Mouse (Mus musculus): ENCODE measurements around the gene Naa20. TPM values are rescaled to one million over a fixed set of nuclear protein-coding genes. Genes with fewer than 3 reads are reported as not detected.

The Naa20 gene
- polyA plus RNA-seq, 1 experiment = 7.9 TPM

- Histone ChIP-seq H3K27ac (ENCODE audit: insufficient read depth, low read length) (no peak overlapping the region), H3K4me3 (ENCODE audit: extremely low read depth, insufficient read depth, insufficient read length) (no peak overlapping the region), H3K27me3 (ENCODE audit: control insufficient read depth, insufficient read depth, low read length) (no peaks in the 10 kb centered on the region), H3K4me1 (ENCODE audit: control insufficient read depth, insufficient read depth, insufficient read length) (no peaks in the 10 kb centered on the region), H3K36me3 (ENCODE audit: control insufficient read depth, insufficient read depth, low read length) (no peaks in the 10 kb centered on the region)
- 83% methylated on average over 10 of the region's 10 CpGs for WGBS
- TF ChIP-seq CTCF (IDR thresholded peaks at IDR 0.05; ENCODE audit: extremely low read depth, insufficient read depth, insufficient read length, insufficient replicate concordance) = no peak
- no peak for TF ChIP-seq POLR2A (IDR thresholded peaks at IDR 0.05; ENCODE audit: low read depth, low read length)
- no peak for DNase-seq (ENCODE audit: low read depth in 1 of 2, low spot score in 2 of 2)
Measured at GRCm38 (mm10) chr2:145862206-145862817, 39.6 kb upstream of the Naa20 start.

GRCm38 (mm10) chr2:145865344-145865743 is 36.6 kb upstream of the Naa20 start:
- Histone ChIP-seq H3K27ac (ENCODE audit: insufficient read depth, low read length) (no peak overlapping the region), H3K36me3 (ENCODE audit: control insufficient read depth, insufficient read depth, low read length) (no peaks in the 10 kb centered on the region), H3K27me3 (ENCODE audit: control insufficient read depth, insufficient read depth, low read length) (no peaks in the 10 kb centered on the region), H3K4me3 (ENCODE audit: extremely low read depth, insufficient read depth, insufficient read length) (no peak overlapping the region), H3K4me1 (ENCODE audit: control insufficient read depth, insufficient read depth, insufficient read length) (no peaks in the 10 kb centered on the region)
- 85% methylated on average over 3 of the region's 3 CpGs for WGBS
- TF ChIP-seq POLR2A (IDR thresholded peaks at IDR 0.05; ENCODE audit: low read depth, low read length) (no peak), CTCF (IDR thresholded peaks at IDR 0.05; ENCODE audit: extremely low read depth, insufficient read depth, insufficient read length, insufficient replicate concordance) (no peak)
- DNase-seq (ENCODE audit: low read depth in 1 of 2, low spot score in 2 of 2) = no peak

GRCm38 (mm10) chr2:145866238-145866637 is 35.7 kb upstream of the Naa20 start:
- Histone ChIP-seq H3K27me3 (ENCODE audit: control insufficient read depth, insufficient read depth, low read length) (no peaks in the 10 kb centered on the region), H3K4me1 (ENCODE audit: control insufficient read depth, insufficient read depth, insufficient read length) (no peaks in the 10 kb centered on the region), H3K4me3 (ENCODE audit: extremely low read depth, insufficient read depth, insufficient read length) (no peak overlapping the region), H3K36me3 (ENCODE audit: control insufficient read depth, insufficient read depth, low read length) (no peaks in the 10 kb centered on the region), H3K27ac (ENCODE audit: insufficient read depth, low read length) (no peak overlapping the region)
- TF ChIP-seq POLR2A (IDR thresholded peaks at IDR 0.05; ENCODE audit: low read depth, low read length) = no peak
- DNase-seq (ENCODE audit: low read depth in 1 of 2, low spot score in 2 of 2) = no peak
- WGBS = 92% methylated on average over 3 of the region's 3 CpGs

GRCm38 (mm10) chr2:145866695-145867449 is 35.0 kb upstream of the Naa20 start:
- Histone ChIP-seq H3K36me3 (ENCODE audit: control insufficient read depth, insufficient read depth, low read length) (no peaks in the 10 kb centered on the region), H3K27me3 (ENCODE audit: control insufficient read depth, insufficient read depth, low read length) (no peaks in the 10 kb centered on the region), H3K4me3 (ENCODE audit: extremely low read depth, insufficient read depth, insufficient read length) (no peak overlapping the region), H3K4me1 (ENCODE audit: control insufficient read depth, insufficient read depth, insufficient read length) (no peaks in the 10 kb centered on the region), H3K27ac (ENCODE audit: insufficient read depth, low read length) (no peak overlapping the region)
- no peak for DNase-seq (ENCODE audit: low read depth in 1 of 2, low spot score in 2 of 2)
- TF ChIP-seq POLR2A (IDR thresholded peaks at IDR 0.05; ENCODE audit: low read depth, low read length) = no peak
- no peak for TF ChIP-seq CTCF (IDR thresholded peaks at IDR 0.05; ENCODE audit: extremely low read depth, insufficient read depth, insufficient read length, insufficient replicate concordance)
- WGBS = 87% methylated on average over 11 of the region's 11 CpGs

- H3K27ac ChIP-seq (ENCODE audit: insufficient read depth, low read length) = no peak overlapping the region
- no peak for TF ChIP-seq CTCF (IDR thresholded peaks at IDR 0.05; ENCODE audit: extremely low read depth, insufficient read depth, insufficient read length, insufficient replicate concordance)
- TF ChIP-seq POLR2A (IDR thresholded peaks at IDR 0.05; ENCODE audit: low read depth, low read length) = no peak
- no peak for DNase-seq (ENCODE audit: low read depth in 1 of 2, low spot score in 2 of 2)
- H3K4me1 ChIP-seq (ENCODE audit: control insufficient read depth, insufficient read depth, insufficient read length) = no peaks in the 10 kb centered on the region
- WGBS = 88% methylated on average over 4 of the region's 4 CpGs
- no peak overlapping the region for H3K4me3 ChIP-seq (ENCODE audit: extremely low read depth, insufficient read depth, insufficient read length)
- no peaks in the 10 kb centered on the region for H3K27me3 ChIP-seq (ENCODE audit: control insufficient read depth, insufficient read depth, low read length)
- no peaks in the 10 kb centered on the region for H3K36me3 ChIP-seq (ENCODE audit: control insufficient read depth, insufficient read depth, low read length)
Measured at GRCm38 (mm10) chr2:145871308-145871707, 30.6 kb upstream of the Naa20 start.

GRCm38 (mm10) chr2:145872099-145872498 is 29.8 kb upstream of the Naa20 start:
- WGBS = 84% methylated on average over 1 of the region's 1 CpGs
- no peaks in the 10 kb centered on the region for H3K36me3 ChIP-seq (ENCODE audit: control insufficient read depth, insufficient read depth, low read length)
- H3K4me3 ChIP-seq (ENCODE audit: extremely low read depth, insufficient read depth, insufficient read length) = no peak overlapping the region
- TF ChIP-seq POLR2A (IDR thresholded peaks at IDR 0.05; ENCODE audit: low read depth, low read length) (no peak), CTCF (IDR thresholded peaks at IDR 0.05; ENCODE audit: extremely low read depth, insufficient read depth, insufficient read length, insufficient replicate concordance) (no peak)
- H3K27ac ChIP-seq (ENCODE audit: insufficient read depth, low read length) = no peak overlapping the region
- no peak for DNase-seq (ENCODE audit: low read depth in 1 of 2, low spot score in 2 of 2)
- no peaks in the 10 kb centered on the region for H3K4me1 ChIP-seq (ENCODE audit: control insufficient read depth, insufficient read depth, insufficient read length)
- H3K27me3 ChIP-seq (ENCODE audit: control insufficient read depth, insufficient read depth, low read length) = no peaks in the 10 kb centered on the region

GRCm38 (mm10) chr2:145873953-145874352 is 27.9 kb upstream of the Naa20 start:
- Histone ChIP-seq H3K27ac (ENCODE audit: insufficient read depth, low read length) (no peak overlapping the region), H3K4me3 (ENCODE audit: extremely low read depth, insufficient read depth, insufficient read length) (no peak overlapping the region), H3K27me3 (ENCODE audit: control insufficient read depth, insufficient read depth, low read length) (no peaks in the 10 kb centered on the region), H3K36me3 (ENCODE audit: control insufficient read depth, insufficient read depth, low read length) (no peaks in the 10 kb centered on the region), H3K4me1 (ENCODE audit: control insufficient read depth, insufficient read depth, insufficient read length) (no peaks in the 10 kb centered on the region)
- 85% methylated on average over 1 of the region's 1 CpGs for WGBS
- DNase-seq (ENCODE audit: low read depth in 1 of 2, low spot score in 2 of 2) = no peak
- no peak for TF ChIP-seq CTCF (IDR thresholded peaks at IDR 0.05; ENCODE audit: extremely low read depth, insufficient read depth, insufficient read length, insufficient replicate concordance)
- TF ChIP-seq POLR2A (IDR thresholded peaks at IDR 0.05; ENCODE audit: low read depth, low read length) = no peak
